Mouse (Mus musculus) G1E (cell line): ENCODE measurements around the gene Slc2a4.

ENCODE experiments used
- CTCF ChIP-seq: IDR thresholded peaks from 2 replicates; pipeline ENCODE4 v1.5.1; 2012; ENCODE audit warnings: low read depth, low read length, inconsistent platforms, mixed read lengths
- GATA1 ChIP-seq: IDR thresholded peaks from 2 replicates; pipeline ENCODE4 v1.6.1; 2012; ENCODE audit warnings: borderline replicate concordance, low read length, inconsistent platforms, mixed read lengths
- POLR2AphosphoS5 ChIP-seq: IDR thresholded peaks from 2 replicates; pipeline ENCODE4 v1.6.1; 2012; ENCODE audit warnings: low read depth, low read length, inconsistent platforms; ENCODE audit not compliant: insufficient replicate concordance
- TAL1 ChIP-seq: conservative IDR thresholded peaks from 2 replicates; pipeline ENCODE4 v1.6.1; 2012; ENCODE audit warnings: low read depth, low read length, inconsistent platforms, mixed read lengths

DNA sequence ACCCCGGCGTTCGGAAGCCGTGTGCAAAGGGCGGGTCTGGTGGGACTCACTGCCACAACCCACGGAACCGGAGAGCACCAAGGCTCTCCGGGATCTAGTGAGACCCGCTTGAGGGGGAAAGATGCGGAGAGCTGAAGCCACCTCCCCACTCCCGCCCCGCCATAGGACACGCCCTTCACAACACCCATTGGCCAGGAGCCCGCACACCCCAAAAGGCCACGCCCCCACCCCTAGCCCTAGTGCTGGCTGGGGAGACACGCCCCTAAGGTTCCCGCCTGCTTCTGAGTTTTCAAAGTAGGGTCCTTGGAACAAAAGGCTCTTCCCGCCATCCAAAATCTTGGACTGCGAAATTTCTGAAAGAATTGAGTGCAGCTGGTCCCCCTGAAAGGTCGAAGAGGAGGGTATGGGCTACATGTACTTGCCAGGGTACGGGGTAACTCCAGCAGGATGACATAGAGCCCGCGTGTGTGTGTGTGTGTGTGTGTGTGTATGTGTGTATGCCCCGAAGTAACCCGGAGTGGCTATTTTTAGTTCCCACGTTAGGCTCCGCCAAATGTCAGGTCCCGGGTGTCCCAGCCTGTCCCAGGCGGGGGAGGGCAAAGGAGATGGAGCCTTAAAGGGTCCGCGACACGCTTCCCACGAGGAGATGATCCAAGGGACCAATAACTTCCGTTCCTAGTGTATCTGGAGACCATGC is at the start of gene Slc2a4:
- TF ChIP-seq CTCF = no peak
- no peak for TF ChIP-seq TAL1
- TF ChIP-seq POLR2AphosphoS5 = no peak
- no peak for TF ChIP-seq GATA1
